ENCODE assay signal across 12 mouse cellular contexts in the genomic region with DNA sequence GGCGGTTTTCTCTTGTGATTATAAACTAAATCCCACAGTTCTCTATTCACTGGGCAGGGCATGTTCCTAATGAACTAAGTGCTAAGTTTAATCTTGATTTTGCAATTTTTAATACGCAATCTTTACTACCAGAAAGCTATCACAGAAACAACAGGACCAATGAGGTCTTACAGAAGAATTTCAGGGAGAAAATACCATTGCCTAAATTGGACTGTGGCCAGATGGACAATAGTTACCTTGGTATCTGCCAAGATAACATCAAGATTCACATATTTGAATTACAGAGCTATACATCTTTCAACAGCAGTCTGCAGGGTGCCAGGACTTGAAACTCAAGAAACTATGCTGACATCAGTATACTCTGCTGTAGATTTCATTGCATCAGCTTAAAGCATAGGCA. TPM values are rescaled to one million over a fixed set of nuclear protein-coding genes. Genes with fewer than 3 reads are reported as not detected.
DNase-seq lines count a peak whose midpoint lies in the region; ATAC-seq and TF ChIP-seq lines count a peak whose summit lies in the region.
"Had no signal": no experiment of that assay in that cellular context is flagged by ENCODE, and none has a peak within 500 bp of the region (broad histone marks: within the 10 kb centered on the region; RNA-seq: fewer than 3 reads in every experiment).

No protein-coding gene starts in this region.

- no peak overlapping the region for H3K4me2 ChIP-seq in forebrain, embryonic 11.5 days (ENCODE audit: low read depth, low read length, severe bottlenecking)
- H3K4me2 ChIP-seq in lung, embryonic 14.5 days: peak overlapping the region; percentile 71; the same call in 1 of the 2 replicates
- peak overlapping the region; percentile 55; the same call in 1 of the 2 replicates for H3K4me2 ChIP-seq in hindbrain, embryonic 14.5 days (replicated peaks)
- H3K4me2 ChIP-seq in midbrain, embryonic 16.5 days (ENCODE audit: low read length): peak overlapping the region; percentile 17; the same call in 1 of the 2 replicates

- no peaks in the 10 kb centered on the region for H3K9me3 ChIP-seq in forebrain, embryonic 10.5 days
- H3K9me3 ChIP-seq in forebrain, embryonic 11.5 days (ENCODE audit: control insufficient read depth, low read length): no peaks in the 10 kb centered on the region
- H3K9me3 ChIP-seq in lung, embryonic 14.5 days (ENCODE audit: low read depth, low read length): no peaks in the 10 kb centered on the region
- H3K9me3 ChIP-seq in hindbrain, embryonic 14.5 days (ENCODE audit: control insufficient read depth, low read length): no peaks in the 10 kb centered on the region
- no peaks in the 10 kb centered on the region for H3K9me3 ChIP-seq in midbrain, embryonic 16.5 days (replicated peaks; ENCODE audit: control insufficient read depth, low read length, poor library complexity, severe bottlenecking)

- 94% methylated on average over 2 of the region's 2 CpGs for WGBS in forebrain, embryonic 10.5 days
- WGBS in forebrain, embryonic 11.5 days: 98% methylated on average over 2 of the region's 2 CpGs
- WGBS in lung, embryonic 14.5 days: 85% methylated on average over 2 of the region's 2 CpGs
- WGBS in lung, adult 2 months: 81% methylated on average over 2 of the region's 2 CpGs
- WGBS in hindbrain, embryonic 14.5 days: 96% methylated on average over 2 of the region's 2 CpGs
- 93% methylated on average over 2 of the region's 2 CpGs for WGBS in midbrain, embryonic 16.5 days

- intact Hi-C loops in left cerebral cortex, postnatal 10 days (cut with DNase I): loop anchor here (5.0 to 10.0 kb wide), 2 partner anchors 1120 to 1252 kb away; no protein-coding TSS in a partner anchor

- H3K27ac ChIP-seq in forebrain, embryonic 10.5 days: no peak overlapping the region
- H3K27ac ChIP-seq in forebrain, embryonic 11.5 days (ENCODE audit: low read depth, low read length): no peak overlapping the region
- H3K27ac ChIP-seq in lung, embryonic 14.5 days (ENCODE audit: low read depth): no peak overlapping the region
- H3K27ac ChIP-seq in hindbrain, embryonic 14.5 days: no peak overlapping the region
- no peak overlapping the region for H3K27ac ChIP-seq in midbrain, embryonic 16.5 days (ENCODE audit: low read length)

- H3K4me1 ChIP-seq in forebrain, embryonic 10.5 days: peaks cover 21% of the 10 kb centered on the region
- H3K4me1 ChIP-seq in forebrain, embryonic 11.5 days (replicated peaks; ENCODE audit: control insufficient read depth, insufficient read depth, low read length): peaks cover 6% of the 10 kb centered on the region; the same call in 1 of the 2 replicates
- peaks cover 9% of the 10 kb centered on the region; the same call in 1 of the 2 replicates for H3K4me1 ChIP-seq in lung, embryonic 14.5 days (ENCODE audit: insufficient read depth)
- H3K4me1 ChIP-seq in lung, adult 2 months (ENCODE audit: control insufficient read depth, insufficient read depth, low read length): peaks cover 5% of the 10 kb centered on the region
- H3K4me1 ChIP-seq in hindbrain, embryonic 14.5 days (replicated peaks; ENCODE audit: control insufficient read depth, insufficient read depth, low read length): peaks cover 14% of the 10 kb centered on the region
- H3K4me1 ChIP-seq in midbrain, embryonic 16.5 days (ENCODE audit: control insufficient read depth, insufficient read depth, low read length): peaks cover 20% of the 10 kb centered on the region

- no peak for DNase-seq in forebrain, embryonic 10.5 days (ENCODE audit: extremely low spot score, low spot score)
- DNase-seq in forebrain, embryonic 11.5 days (ENCODE audit: low spot score): no peak
- no peak for DNase-seq in lung, embryonic 14.5 days
- DNase-seq in lung, adult 2 months: no peak
- DNase-seq in hindbrain, embryonic 14.5 days (ENCODE audit: low spot score): no peak
- DNase-seq in spleen, postnatal 4 days (ENCODE audit: low spot score in 2 of 2): no peak
- no peak for DNase-seq in left cerebral cortex, postnatal 10 days (ENCODE audit: extremely low spot score in 1 of 2, low spot score in 2 of 2)
- DNase-seq: adrenal gland, postnatal 10 days; embryo, embryonic 11 days; kidney, adult 2 months; thymus, postnatal 25 days had no signal

- no peak for TF ChIP-seq CTCF in lung, embryonic 14.5 days (IDR thresholded peaks at IDR 0.05; ENCODE audit: low read depth)
- TF ChIP-seq CTCF in lung, adult 2 months (IDR thresholded peaks at IDR 0.05; ENCODE audit: insufficient read depth, low read length): no peak

- no peak for TF ChIP-seq POLR2A in lung, adult 2 months (IDR thresholded peaks at IDR 0.05; ENCODE audit: borderline replicate concordance, extremely low read depth, low read depth, low read length)

- no peak for ATAC-seq in forebrain, embryonic 11.5 days (replicated peaks; ENCODE audit: low FRiP score)
- no peak for ATAC-seq in lung, embryonic 14.5 days (ENCODE audit: insufficient read depth)
- ATAC-seq in hindbrain, embryonic 14.5 days (ENCODE audit: low FRiP score): no peak
- no peak for ATAC-seq in midbrain, embryonic 16.5 days

- peak overlapping the region; percentile 94; the same call in 1 of the 2 replicates for H3K4me3 ChIP-seq in forebrain, embryonic 10.5 days
- no peak overlapping the region for H3K4me3 ChIP-seq in forebrain, embryonic 11.5 days (ENCODE audit: low read depth, low read length)
- H3K4me3 ChIP-seq in lung, embryonic 14.5 days (ENCODE audit: low read depth, low read length): no peak overlapping the region
- no peak overlapping the region for H3K4me3 ChIP-seq in lung, adult 2 months (replicated peaks; ENCODE audit: extremely low read depth, low read depth, low read length)
- H3K4me3 ChIP-seq in hindbrain, embryonic 14.5 days (replicated peaks; ENCODE audit: low read length): no peak overlapping the region
- H3K4me3 ChIP-seq in midbrain, embryonic 16.5 days (ENCODE audit: low read depth, low read length): no peak overlapping the region

- H3K36me3 ChIP-seq in forebrain, embryonic 10.5 days (replicated peaks): peaks cover 31% of the 10 kb centered on the region
- no peaks in the 10 kb centered on the region for H3K36me3 ChIP-seq in forebrain, embryonic 11.5 days (ENCODE audit: control insufficient read depth, insufficient read depth, low read length)
- 0 out of 2 replicates have a peak, but pooled peaks cover 7% of the 10 kb centered on the region for H3K36me3 ChIP-seq in lung, embryonic 14.5 days (ENCODE audit: insufficient read depth)
- peaks cover 12% of the 10 kb centered on the region for H3K36me3 ChIP-seq in hindbrain, embryonic 14.5 days (replicated peaks; ENCODE audit: control insufficient read depth, insufficient read depth)
- peaks cover 5% of the 10 kb centered on the region; the same call in 1 of the 2 replicates for H3K36me3 ChIP-seq in midbrain, embryonic 16.5 days (ENCODE audit: control insufficient read depth, insufficient read depth, low read length)

- no peaks in the 10 kb centered on the region for H3K27me3 ChIP-seq in forebrain, embryonic 10.5 days (ENCODE audit: poor library complexity, severe bottlenecking)
- H3K27me3 ChIP-seq in forebrain, embryonic 11.5 days (ENCODE audit: control insufficient read depth, insufficient read depth, low read length): no peaks in the 10 kb centered on the region
- H3K27me3 ChIP-seq in lung, embryonic 14.5 days (ENCODE audit: insufficient read depth, low read length): no peaks in the 10 kb centered on the region
- no peaks in the 10 kb centered on the region for H3K27me3 ChIP-seq in hindbrain, embryonic 14.5 days (ENCODE audit: control insufficient read depth, insufficient read depth, low read length)
- H3K27me3 ChIP-seq in midbrain, embryonic 16.5 days (ENCODE audit: control insufficient read depth, insufficient read depth, low read depth, low read length): no peaks in the 10 kb centered on the region

- no peak overlapping the region for H3K9ac ChIP-seq in forebrain, embryonic 11.5 days (ENCODE audit: low read length)
- no peak overlapping the region; the same call in 1 of the 2 replicates for H3K9ac ChIP-seq in lung, embryonic 14.5 days
- no peak overlapping the region for H3K9ac ChIP-seq in hindbrain, embryonic 14.5 days
- H3K9ac ChIP-seq in midbrain, embryonic 16.5 days (ENCODE audit: low read depth, low read length): 0 out of 2 replicates have a peak overlapping the region, but pooled peaks have one; percentile 11

RNA-seq across cellular contexts. Expression of a gene that starts 1.8 kb away (rescaled TPM):
- 59.6 and 71.0 TPM in 2 replicates for polyA plus RNA-seq in forebrain, embryonic 10.5 days (2016; fragmentation: Nextera tagmentation; extraction: Ambion mirVana)
- polyA plus RNA-seq in forebrain, embryonic 11.5 days (2014; fragmentation: Nextera tagmentation; extraction: Ambion mirVana): 82.5 and 85.8 TPM in 2 replicates
- 53.3 and 54.8 TPM in 2 replicates for polyA plus RNA-seq in lung, embryonic 14.5 days (2014; fragmentation: Nextera tagmentation; extraction: Ambion mirVana)
- 10.4 and 18.5 TPM in 2 replicates for polyA plus RNA-seq in lung, adult 2 months (2012; rRNA removed)
- polyA plus RNA-seq in hindbrain, embryonic 14.5 days (2014; fragmentation: Nextera tagmentation; extraction: Ambion mirVana): 75.3 and 83.0 TPM in 2 replicates
- polyA plus RNA-seq in midbrain, embryonic 16.5 days (2015; fragmentation: Nextera tagmentation; extraction: Ambion mirVana): 60.8 and 63.0 TPM in 2 replicates
- total RNA-seq in left cerebral cortex, postnatal 10 days (2021): 10 to 100 TPM; 58.6 to 59.2 TPM

RNA-seq across cellular contexts. Expression of a gene that starts 2.1 kb away (rescaled TPM):
- polyA plus RNA-seq in forebrain, embryonic 10.5 days (2016; fragmentation: Nextera tagmentation; extraction: Ambion mirVana): 104 and 105 TPM in 2 replicates
- polyA plus RNA-seq in forebrain, embryonic 11.5 days (2014; fragmentation: Nextera tagmentation; extraction: Ambion mirVana): 127 and 138 TPM in 2 replicates
- 69.3 and 69.8 TPM in 2 replicates for polyA plus RNA-seq in lung, embryonic 14.5 days (2014; fragmentation: Nextera tagmentation; extraction: Ambion mirVana)
- 4.9 and 6.9 TPM in 2 replicates for polyA plus RNA-seq in lung, adult 2 months (2012; rRNA removed)
- 149 and 155 TPM in 2 replicates for polyA plus RNA-seq in hindbrain, embryonic 14.5 days (2014; fragmentation: Nextera tagmentation; extraction: Ambion mirVana)
- polyA plus RNA-seq in midbrain, embryonic 16.5 days (2015; fragmentation: Nextera tagmentation; extraction: Ambion mirVana): 135 and 152 TPM in 2 replicates
- total RNA-seq in left cerebral cortex, postnatal 10 days (2021): 10 to 100 TPM; 91.5 to 94.5 TPM

RNA-seq across cellular contexts. Expression of a gene that starts 50.3 kb away (rescaled TPM):
- 46.7 and 47.0 TPM in 2 replicates for polyA plus RNA-seq in forebrain, embryonic 10.5 days (2016; fragmentation: Nextera tagmentation; extraction: Ambion mirVana)
- polyA plus RNA-seq in forebrain, embryonic 11.5 days (2014; fragmentation: Nextera tagmentation; extraction: Ambion mirVana): 84.0 and 90.6 TPM in 2 replicates
- 101 and 104 TPM in 2 replicates for polyA plus RNA-seq in lung, embryonic 14.5 days (2014; fragmentation: Nextera tagmentation; extraction: Ambion mirVana)
- polyA plus RNA-seq in lung, adult 2 months (2012; rRNA removed): 4.1 and 8.0 TPM in 2 replicates
- polyA plus RNA-seq in hindbrain, embryonic 14.5 days (2014; fragmentation: Nextera tagmentation; extraction: Ambion mirVana): 51.8 and 58.0 TPM in 2 replicates
- 65.1 and 69.8 TPM in 2 replicates for polyA plus RNA-seq in midbrain, embryonic 16.5 days (2015; fragmentation: Nextera tagmentation; extraction: Ambion mirVana)
- 100 to 1,000 TPM in 1 of 2 experiments, 10 to 100 TPM in 1; 92.7 to 103 TPM for total RNA-seq in left cerebral cortex, postnatal 10 days (2021)
